Mouse (Mus musculus) heart, postnatal 0 days (tissue): ENCODE results near the gene Tbx10.

Source experiments
- CTCF ChIP-seq: IDR thresholded peaks from 2 replicates; pipeline ENCODE4 v1.5.1; 2016; ENCODE audit warnings: antibody characterized with exemption, control low read depth, low read depth
- EP300 ChIP-seq: IDR thresholded peaks from 2 replicates; pipeline ENCODE4 v1.6.1; 2016; ENCODE audit warnings: antibody characterized with exemption, low read depth

GRCm38 (mm10) chr19:3955804-3956203 is 36.7 kb upstream of the Tbx10 start:
- TF ChIP-seq CTCF: no peak
- no peak for TF ChIP-seq EP300
